Mouse (Mus musculus): Measurements from ENCODE around the gene Eri2.

The Eri2 gene

DNA sequence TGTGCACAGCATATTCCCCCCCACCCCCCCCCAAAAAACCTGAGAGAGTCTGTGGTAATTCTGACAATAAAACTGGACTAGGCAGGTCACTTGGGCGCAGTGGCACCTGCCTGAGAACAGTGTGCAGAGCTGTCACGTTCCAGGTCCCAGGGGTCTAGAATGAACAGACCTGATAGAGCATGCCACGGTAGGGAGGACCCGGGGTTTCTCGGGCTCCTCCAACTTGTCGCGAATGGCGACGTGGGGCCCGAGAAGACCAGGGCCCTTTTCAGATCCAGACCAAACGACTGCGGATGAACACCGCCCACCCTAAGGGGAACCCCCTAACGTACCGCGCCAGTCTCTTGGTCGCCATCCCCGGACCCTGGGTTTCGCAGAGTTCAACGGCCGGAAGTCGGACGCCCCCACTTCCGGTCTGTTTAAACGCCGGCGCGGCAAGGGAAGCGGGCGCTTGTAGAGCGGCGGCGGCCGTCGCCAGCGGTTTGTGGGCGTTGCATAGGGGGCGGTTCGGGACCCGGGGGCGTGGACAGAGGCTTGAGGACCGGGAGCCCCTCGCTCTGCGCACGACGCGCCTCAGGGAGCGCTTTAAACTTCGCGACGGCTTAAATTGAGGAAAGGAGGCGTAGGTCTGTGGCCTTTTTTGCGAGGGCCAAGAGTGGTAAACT lies at the start of gene Eri2, which contains the start of gene Rexo5:
Eri2 (minus strand) TSS at position 473 of the 665 bp plus-strand sequence.
Rexo5 (plus strand) TSS at position 421 of the 665 bp plus-strand sequence.
- peak; percentile 74 to 80 for DNase-seq (ENCODE audit: low spot score in 2 of 2)

DNA sequence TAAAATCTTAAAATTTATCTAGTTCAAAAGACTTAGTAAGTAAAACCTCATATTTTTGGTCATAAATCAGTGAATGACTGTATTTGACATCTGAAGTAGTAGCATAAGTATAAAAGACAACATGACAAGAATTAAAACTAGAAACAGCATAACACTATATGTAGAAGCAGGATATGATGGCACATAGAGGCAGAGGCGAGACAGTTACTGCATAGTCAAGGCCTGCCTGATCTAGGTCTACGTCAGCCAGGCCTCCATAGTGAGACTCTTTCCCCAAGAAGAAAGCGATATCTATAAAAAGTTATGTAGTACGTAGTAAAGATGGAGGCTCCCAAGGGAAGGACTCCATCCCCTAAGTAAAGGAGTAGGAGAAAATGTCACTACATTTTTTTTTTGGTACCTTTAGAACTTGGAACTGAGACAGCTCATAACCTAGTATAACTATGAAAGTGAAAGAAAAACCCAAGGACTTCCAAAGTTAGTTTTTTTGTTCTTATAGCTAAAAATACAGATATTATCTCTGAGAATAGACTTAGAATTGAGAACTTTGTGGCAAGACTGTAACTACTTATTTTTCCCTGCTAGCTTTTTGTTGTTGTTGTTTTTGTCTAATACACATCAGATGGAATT lies 48.1 kb upstream of the Eri2 start:
- no peak for DNase-seq (ENCODE audit: low spot score in 2 of 2)

DNA sequence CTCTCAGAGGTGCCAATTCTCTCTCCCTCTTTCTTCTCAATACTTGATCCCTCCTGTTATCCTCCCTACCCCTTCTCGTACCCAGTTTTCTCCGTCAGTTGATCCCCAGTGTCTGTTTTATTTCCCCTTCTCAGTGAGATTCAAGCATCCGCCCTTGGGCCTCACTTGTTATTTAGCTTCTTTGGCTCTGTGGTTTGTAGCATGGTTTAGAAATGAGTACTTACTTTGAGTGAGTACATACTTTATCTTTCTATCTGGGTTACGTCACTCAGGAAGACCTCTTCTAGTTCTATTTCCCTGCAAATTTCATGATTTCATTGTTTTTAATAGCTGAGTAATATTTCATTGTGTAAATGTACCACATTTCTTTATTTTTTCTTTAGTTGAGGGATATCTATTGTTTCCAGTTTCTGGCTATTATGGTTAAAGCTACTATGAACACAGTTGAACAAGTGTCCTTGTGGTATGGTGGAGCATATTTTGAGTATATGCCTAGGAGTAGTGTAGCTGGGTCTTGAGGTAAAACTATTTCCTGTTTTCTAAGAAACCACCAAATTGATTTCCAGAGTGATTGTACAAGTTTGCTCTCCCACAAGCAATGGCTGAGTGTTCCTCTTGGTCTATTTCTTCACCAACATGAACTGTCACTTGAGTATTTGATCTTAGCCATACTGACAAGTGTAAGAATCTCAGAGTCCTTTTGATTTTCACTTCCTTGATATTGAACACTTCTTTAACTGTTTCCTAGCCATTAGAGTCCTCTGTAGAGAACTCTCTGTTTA lies 42.3 kb upstream of the Eri2 start:
- no peak for DNase-seq (ENCODE audit: low spot score in 2 of 2)

DNA sequence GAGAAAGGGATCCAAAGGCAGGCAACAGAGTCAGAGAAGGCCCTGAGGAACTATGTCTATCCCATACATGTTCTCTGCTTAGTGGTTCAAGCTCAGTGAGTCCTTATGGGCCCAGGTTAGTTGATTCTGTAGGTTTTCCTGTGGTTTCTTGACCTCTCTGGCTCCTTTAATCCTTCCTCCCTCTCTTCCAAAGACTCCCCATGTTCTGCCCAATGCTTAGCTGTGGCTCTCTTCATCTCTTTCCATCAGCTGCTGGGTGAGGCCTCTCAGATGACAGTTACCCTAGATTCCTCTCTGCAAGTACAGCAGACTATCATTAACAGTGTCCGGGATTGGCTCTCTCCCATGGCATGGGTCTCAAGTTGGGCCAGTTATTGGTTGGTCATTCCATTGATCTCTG lies 41.5 kb upstream of the Eri2 start:
- no peak for DNase-seq (ENCODE audit: low spot score in 2 of 2)

DNA sequence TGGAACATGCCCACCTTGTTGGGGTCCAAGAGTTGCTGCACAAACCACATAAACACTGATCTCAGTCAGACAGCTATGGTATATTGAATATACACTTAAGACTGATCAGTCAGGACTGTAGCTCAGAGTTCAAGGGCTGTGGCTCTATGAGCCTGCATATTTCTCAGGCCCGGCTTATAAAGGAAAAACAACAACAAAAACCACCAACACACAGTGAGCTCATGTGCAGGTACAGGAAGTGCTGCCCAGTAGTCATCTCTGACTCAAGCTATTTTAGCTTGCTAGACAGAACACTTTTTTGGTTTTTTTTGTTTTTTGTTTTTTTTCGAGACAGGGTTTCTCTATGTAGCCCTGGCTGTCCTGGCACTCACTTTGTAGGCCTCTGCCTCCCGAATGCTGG lies 14.9 kb upstream of the Eri2 start:
- no peak for DNase-seq (ENCODE audit: low spot score in 2 of 2)

DNA sequence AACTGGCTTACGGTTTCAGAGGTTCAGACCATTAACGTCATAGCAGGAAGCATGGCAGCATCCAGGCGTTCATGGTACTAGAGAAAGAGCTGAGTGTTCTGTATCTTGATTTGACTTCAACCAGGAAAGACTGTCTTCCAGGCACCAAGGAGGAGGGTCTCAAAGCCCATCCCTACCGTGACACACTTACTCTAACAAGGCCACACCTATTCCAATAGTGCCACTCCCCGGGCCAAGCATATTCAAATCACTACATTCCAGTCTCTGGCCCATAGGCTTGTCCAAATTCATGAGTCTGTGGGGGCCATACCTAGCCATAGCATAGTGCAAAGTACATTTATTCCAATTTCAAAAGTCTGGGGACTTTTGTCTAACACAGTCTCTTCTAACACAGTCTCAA lies 13.5 kb upstream of the Eri2 start:
- no peak for DNase-seq (ENCODE audit: low spot score in 2 of 2)

DNA sequence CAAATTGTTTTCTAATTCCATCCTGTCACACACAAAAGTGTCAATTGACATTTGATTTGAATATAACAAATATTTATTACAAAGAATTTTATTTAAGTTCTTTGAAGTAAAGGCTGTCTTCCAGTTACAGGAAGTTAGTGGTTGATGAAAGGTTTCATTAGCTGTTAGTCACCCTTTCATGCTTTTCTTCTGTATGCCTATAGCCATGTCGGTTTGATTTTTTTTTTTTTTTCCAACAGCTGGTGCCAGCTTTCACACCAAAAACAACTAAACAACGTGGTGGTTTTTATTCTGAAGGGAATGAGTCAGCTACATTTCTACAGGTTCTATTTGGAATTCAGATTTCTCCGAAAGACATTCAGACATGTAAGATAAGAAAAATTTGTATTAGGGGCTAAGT lies 7.1 kb upstream of the Eri2 start:
- DNase-seq (ENCODE audit: low spot score in 2 of 2): no peak

DNA sequence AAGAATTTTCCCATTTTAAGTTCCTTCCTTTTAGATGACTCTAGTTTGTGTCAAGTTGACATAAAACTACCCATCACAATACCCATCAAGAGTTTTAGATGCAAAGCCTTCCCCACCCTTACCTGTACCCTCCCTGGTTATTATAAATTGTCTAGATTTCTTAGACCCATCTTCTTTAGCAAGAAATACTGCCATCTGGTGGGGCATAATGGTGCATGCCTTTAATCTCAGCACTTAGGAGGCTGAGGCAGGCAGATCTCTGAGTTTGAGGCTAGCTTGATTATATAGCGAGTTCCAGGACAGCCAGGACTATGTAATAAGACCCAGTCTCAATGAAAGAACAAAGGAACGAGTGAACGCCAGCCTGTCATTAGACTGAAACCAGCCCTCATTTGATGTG lies 6.6 kb upstream of the Eri2 start:
- DNase-seq (ENCODE audit: low spot score in 2 of 2): no peak

DNA sequence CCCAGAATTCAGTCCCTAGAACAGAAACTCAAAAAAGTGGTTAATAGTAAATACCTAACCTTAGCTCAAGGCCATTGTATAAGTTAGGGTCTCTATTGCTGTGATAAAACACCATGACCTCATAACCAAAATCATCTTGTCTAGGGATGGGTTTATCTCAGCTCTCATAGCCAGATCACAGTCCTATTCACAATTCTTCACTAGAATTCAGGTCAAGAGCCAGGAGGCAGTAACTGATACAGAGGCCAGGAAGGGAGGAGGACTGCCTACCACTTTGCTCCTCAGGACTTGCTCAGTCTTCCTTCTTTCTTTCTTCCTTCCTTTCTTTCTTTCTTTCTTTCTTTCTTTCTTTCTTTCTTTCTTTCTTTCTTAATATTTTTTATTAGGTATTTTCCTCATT lies 1.5 kb upstream of the Eri2 start:
- no peak for DNase-seq (ENCODE audit: low spot score in 2 of 2)

DNA sequence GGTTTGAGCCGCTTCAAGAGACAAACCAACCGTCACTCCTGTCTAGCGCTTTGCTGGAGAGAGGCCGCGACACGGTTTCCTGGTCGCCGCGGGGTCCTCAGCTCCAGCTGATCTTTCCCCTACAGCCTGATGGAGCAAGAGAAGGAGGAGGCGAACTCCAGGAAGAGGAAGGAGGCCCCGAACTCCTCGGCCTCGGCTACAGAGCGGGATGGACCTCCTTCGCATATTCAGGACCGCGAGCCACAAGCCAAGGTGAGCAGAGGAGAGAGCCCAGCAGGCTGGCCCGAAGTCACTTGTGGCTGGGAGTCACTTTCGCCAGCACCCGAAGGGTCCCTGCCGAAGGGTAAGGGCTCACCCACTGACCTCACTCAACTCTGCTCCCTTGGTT lies 387 bp upstream of the Eri2 start:
- no peak for DNase-seq (ENCODE audit: low spot score in 2 of 2)

DNA sequence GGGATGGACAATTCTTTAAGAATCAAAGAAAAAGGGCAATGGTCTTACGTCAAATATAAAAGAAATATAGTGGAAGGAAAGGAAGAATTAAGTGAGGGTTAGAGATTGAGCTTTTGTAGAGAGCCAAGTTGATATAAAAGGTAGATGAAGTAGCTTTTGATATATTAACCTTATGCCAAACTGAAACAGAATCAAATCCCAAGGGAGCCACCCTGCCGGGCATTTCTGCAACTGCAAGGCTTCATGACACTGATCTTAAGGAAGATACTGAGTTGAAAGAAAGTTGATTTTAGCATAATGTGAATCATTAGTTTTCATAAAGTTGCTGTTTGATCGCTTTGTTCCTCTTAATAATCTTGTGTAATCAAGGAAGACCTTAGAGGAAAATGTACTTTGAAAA lies 4.8 kb downstream of the Eri2 start:
- no peak for DNase-seq (ENCODE audit: low spot score in 2 of 2)

DNA sequence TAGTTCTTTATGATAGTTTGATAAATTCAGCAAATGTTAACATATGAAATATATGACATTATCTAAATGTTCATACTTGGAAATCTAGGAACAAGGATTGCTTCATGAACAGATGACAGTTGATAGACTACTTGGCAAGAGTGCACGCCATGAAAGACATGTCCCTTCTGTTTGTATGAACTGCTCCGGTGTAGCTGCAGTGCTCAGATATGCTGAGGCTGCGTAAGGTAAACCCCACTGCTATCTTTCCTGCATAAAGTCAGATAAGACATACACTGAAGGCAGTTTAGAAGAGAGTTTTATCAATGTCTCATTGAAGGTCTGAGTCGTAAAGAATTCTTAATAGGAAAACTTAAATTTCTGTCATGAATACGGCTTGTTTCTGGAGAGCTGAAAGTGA lies 8.9 kb downstream of the Eri2 start:
- no peak for DNase-seq (ENCODE audit: low spot score in 2 of 2)

DNA sequence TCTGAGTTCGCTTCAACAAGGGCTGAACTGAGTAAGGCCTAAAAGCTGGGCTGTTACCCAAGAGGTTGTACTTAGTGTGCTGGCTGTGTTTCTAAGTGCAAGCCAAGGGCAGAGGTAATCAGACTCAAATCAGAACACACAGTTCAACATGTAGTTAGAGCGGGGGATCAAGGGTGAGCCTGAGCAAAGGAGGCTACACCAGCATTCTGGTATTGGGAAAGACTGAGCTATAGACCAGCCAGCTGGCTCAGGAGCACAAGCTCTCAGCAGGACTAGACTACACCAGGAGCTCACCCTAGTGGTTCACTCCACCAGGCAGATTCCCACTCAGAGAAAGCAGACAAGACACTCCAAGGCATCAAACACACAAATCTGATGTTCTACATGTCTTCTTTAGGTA lies 10.4 kb downstream of the Eri2 start:
- peak in 1 of 2 experiments; percentile 57 for DNase-seq (ENCODE audit: low spot score in 2 of 2)

DNA sequence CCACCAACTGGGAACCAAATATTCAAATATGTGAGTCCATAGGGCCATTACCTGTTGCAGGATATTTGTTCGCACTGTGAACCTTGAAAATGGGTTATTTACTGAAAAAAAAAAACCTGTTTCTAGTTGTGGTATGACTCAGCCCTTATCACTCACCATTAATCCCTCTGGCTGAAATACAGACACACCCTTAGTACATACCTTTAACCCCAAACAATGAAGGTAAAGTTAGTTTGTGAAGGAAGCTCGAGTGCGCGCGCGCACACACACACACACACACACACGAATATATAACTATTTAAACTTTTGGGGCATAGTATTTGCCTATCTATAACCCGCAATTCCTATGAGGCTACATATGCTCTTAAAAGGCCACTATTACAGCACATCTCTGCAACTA lies 24.0 kb downstream of the Eri2 start:
- DNase-seq (ENCODE audit: low spot score in 2 of 2): no peak

DNA sequence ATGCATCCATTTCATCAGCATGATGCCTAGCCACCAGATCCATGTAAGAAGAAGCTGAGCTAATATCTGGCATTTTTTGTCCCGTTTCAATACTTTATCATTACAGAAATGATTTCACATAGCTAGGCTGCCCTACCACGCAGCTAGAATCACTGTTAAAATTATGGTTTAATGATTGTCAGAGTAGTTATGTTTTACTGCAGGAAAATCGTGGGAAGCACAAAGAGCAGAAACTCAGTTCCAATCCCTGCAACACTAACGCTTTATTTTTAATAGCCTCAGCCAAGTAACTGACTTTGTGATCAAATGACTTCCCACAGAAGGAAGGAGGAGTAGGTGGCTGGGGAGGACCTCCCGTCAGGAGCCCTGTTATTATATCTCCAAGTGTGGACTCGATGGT lies 26.9 kb downstream of the Eri2 start:
- DNase-seq (ENCODE audit: low spot score in 2 of 2): no peak

DNA sequence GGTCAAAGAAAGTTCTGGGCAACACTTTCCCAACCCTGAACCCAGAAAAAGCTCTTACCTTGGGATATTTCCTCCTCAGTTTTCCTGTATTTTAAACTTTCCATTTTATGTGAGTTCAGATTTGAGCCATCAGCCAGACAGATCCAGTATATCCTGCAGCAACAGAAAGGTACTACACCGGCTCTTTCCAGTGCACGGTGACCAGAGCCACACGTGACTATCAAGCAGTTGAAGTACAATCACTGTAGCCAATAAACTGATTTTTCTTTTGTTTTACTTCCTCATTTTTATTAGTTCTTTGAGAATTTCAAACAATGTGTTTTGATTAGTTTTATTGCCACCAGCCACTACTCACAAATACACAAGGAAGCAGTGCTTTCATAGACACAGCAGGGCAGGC lies 29.5 kb downstream of the Eri2 start:
- DNase-seq (ENCODE audit: low spot score in 2 of 2): no peak

DNA sequence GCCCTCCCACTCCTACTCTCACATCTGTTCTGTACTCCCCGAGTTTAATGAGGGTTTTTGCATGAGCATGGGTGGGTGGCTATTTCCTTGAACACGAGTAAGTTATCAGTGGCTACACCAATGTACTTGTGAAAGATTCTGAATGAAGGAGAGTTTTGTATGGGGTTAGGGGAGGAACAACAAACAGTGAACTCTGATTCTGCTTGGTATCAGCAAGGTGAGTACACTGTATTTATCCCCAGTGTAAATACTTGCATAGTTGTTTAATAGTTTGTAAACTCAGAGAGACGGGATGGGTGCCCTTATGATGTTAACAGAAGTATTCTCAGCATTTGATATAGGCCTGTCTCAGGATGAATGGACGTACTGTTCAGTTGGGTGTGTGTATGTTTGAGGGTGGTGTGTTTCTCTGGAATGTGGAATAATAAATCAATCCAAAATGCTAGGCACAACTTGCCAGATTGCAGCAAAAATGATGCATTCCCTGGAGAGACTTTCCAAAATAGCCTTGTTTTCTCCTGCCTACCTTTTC lies 31.6 kb downstream of the Eri2 start:
- DNase-seq (ENCODE audit: low spot score in 2 of 2): no peak

DNA sequence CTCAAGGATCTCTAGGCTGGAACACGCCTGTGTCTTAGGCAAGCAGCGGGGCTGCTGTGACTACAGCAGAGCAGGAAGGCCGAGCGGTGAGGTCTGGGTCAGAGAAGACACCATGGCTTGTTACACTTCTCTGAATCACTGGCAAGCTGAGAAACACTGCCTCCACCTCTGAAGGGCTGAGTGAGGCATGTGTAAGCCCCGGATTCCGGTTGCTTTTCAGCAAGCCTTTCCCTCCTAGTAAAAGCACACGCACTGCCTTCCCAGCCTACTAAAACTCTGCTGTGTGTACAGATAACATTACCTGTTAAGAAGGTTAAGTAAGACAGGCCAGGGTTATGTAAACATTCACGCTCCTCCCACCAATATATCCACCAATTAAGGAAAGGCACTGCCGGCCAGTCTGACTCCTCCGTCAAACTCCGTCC lies 33.3 kb downstream of the Eri2 start, which contains the start of gene Acsm3:
Acsm3 (plus strand) TSS at position 397 of the 425 bp plus-strand sequence.
- no peak for DNase-seq (ENCODE audit: low spot score in 2 of 2)

DNA sequence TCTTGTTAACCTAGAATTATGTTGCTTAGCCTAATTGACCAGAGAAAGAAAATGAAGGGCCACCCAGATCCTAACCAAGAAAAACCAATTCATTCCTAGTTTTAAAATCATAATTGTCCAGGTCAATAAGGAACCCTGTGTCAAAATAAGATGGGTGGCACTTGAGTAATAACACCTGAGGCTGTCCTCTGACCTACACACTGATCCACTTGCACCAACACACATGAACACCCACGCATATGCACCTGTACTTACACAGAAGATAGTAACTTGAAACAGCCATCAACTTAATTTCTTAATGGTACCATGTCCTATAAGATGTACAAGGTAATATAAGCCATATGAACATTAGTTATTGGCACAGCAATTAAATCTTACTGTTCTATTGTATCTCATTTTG lies 40.2 kb downstream of the Eri2 start:
- DNase-seq (ENCODE audit: low spot score in 2 of 2): no peak

DNA sequence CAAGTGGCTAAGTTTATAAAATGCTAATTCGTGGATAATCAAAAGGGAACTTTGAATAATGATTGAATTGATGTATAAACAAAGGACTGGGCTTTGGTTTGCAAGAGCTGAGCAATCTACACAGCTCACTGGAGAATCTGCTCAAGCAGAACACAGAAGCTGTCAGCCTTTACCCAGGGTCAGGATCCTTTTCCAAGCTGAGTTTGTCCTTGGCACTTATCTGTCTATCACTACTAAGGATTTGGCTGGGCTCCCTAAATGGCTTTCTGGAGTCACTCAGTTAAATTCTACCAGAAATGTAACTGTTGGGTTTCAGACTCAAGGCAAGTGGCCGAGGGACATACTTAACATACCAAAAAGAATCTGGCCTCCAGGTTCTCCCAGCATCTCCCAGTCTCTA lies 43.9 kb downstream of the Eri2 start:
- DNase-seq (ENCODE audit: low spot score in 2 of 2): no peak

DNA sequence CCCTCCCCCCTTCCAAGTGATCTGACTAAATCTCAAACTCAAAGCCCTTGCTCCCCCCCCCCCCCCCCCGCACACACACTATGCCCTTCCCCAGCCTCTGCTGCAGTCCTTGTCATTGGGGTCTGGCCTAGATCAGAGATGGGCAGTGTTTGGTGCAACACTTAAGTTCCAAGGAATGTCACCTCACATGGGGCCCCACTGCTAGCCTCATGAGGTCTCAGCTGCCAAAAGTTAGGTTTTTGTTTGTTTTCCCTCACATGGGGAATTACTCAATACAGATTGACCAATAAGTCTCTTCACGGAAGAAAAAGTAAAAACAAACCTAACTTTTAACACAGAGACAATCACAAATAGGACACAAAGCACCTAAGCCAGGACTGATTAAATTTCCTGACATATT lies 45.1 kb downstream of the Eri2 start:
- DNase-seq (ENCODE audit: low spot score in 2 of 2): no peak

DNA sequence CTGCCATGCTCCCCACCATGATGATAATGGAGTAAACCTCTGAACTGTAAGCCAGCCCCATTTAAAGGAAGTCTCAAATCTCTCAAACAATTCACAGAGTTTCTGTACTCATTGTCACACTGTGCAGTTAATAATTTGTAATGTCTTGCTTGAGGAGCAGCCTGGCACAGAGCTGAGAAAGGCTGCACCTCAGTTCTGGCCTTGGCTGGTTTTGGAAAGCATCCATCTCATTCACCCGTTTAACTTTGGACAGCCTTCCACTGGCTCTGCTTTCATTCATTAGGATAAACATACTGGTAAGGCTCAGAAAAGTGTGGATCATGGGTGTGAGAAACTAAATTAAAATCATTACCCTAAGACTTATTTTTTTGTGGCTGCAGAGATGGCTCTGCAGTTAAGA lies 48.0 kb downstream of the Eri2 start:
- DNase-seq (ENCODE audit: low spot score in 2 of 2): no peak

DNA sequence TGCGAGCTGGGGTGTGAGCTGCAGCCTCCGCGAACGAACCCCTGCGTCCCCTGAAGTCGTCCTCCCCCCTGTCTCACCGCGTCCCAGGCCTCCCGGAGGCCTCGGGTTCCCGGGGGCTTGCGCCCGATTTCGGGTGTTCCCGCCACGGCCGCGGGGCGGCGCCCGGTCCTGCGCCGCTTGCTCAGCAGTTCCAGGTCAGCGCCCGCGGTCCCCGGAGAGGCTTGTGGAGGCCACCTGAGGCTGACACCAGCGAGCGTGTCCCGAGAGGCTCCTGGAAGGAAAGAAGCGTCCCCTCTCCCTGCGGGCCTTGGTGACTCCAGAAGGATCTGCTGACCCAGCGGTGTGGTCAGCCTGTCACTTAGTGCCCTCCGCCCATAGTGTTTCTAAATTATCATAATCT lies 49.5 kb downstream of the Eri2 start:
- DNase-seq (ENCODE audit: low spot score in 2 of 2): no peak
